Mouse (Mus musculus) urinary bladder, adult 2 months (tissue): ENCODE results near the gene Smpdl3a. TPM values are rescaled to one million over a fixed set of nuclear protein-coding genes. Genes with fewer than 3 reads are reported as not detected.

ENCODE experiments used
- DNase-seq: peaks from one replicate; pipeline ENCODE4 v3.0.0; 2022; ENCODE audit warnings: low spot score
- polyA plus RNA-seq: library from polyadenylated mRNA; depleted of rRNA; stranded (reverse); fragments of >200 nt; gene quantifications from 2 replicates; pipeline ENCODE4 v1.2.3, GENCODE M21; 2012; rRNA removed

Smpdl3a gene
- polyA plus RNA-seq, 1 experiment = 46.4 TPM

GRCm38 (mm10) chr10:57819209-57819608, 25.1 kb downstream of the Smpdl3a start:
- DNase-seq = no peak

GRCm38 (mm10) chr10:57822473-57822872, 28.3 kb downstream of the Smpdl3a start:
- DNase-seq = no peak

GRCm38 (mm10) chr10:57828649-57829048, 34.5 kb downstream of the Smpdl3a start:
- DNase-seq = no peak

GRCm38 (mm10) chr10:57829621-57830020, 35.5 kb downstream of the Smpdl3a start:
- DNase-seq = no peak

GRCm38 (mm10) chr10:57835094-57835493, 41.0 kb downstream of the Smpdl3a start:
- no peak for DNase-seq

GRCm38 (mm10) chr10:57835982-57836381, 41.8 kb downstream of the Smpdl3a start:
- DNase-seq = no peak

- no peak for DNase-seq
These were observed 47.7 kb downstream of the Smpdl3a start for GRCm38 (mm10) chr10:57841638-57842509.

GRCm38 (mm10) chr10:57847916-57848682, 54.0 kb downstream of the Smpdl3a start:
- DNase-seq = no peak

Other genes with a start within 250 kb of the Smpdl3a start
- 0.92 and 1.3 TPM in 2 replicates for gene Pkib, start 162.4 kb upstream of the Smpdl3a start, polyA plus RNA-seq
- gene Fabp7, start 9.5 kb upstream of the Smpdl3a start, polyA plus RNA-seq = 0.95 and 1.4 TPM in 2 replicates